Mouse (Mus musculus) v-Abl transformed pro-B cells (cell line): ENCODE measurements around the gene Gm10112.

Experiments
- in situ Hi-C, 2 experiments: fragments of 400-800 bp; cut with MboI; formaldehyde crosslinking; loops; one replicate each; pipeline ENCODE4 v1.15.1; 2025; ENCODE audit not compliant: unreplicated experiment in 2 of 2

The Gm10112 gene

GRCm38 (mm10) chrX:111168040-111168439 lies at the start of gene Gm10112:
Gene Gm10112, plus strand, starts transcription at chrX:111168340.
- in situ Hi-C loops: no loop called here

GRCm38 (mm10) chrX:111189574-111189973 lies 21.4 kb downstream of the Gm10112 start:
- in situ Hi-C loops: no loop called here

GRCm38 (mm10) chrX:111196376-111196775 lies 28.2 kb downstream of the Gm10112 start:
- in situ Hi-C loops: no loop called here

- in situ Hi-C loops: no loop called here
These were observed 42.1 kb downstream of the Gm10112 start for GRCm38 (mm10) chrX:111210225-111210624.
